Mouse (Mus musculus) MEL-GATA-1-ER (cell line): ENCODE data around the gene Agap1.

ENCODE experiments used
- DNase-seq: peaks from one replicate; pipeline ENCODE4 v3.0.0-alpha.2; 2012; ENCODE audit warnings: low read depth; ENCODE audit errors: extremely low read depth

Gene Agap1

GRCm38 (mm10) chr1:89656167-89656566 lies 201.6 kb downstream of the Agap1 start:
- no peak for DNase-seq

GRCm38 (mm10) chr1:89656643-89657321 lies 202.2 kb downstream of the Agap1 start:
- DNase-seq, result no peak

- no peak for DNase-seq
Measured at GRCm38 (mm10) chr1:89660804-89661203, 206.2 kb downstream of the Agap1 start.

- DNase-seq, result no peak
Measured at GRCm38 (mm10) chr1:89666154-89666553, 211.5 kb downstream of the Agap1 start.

GRCm38 (mm10) chr1:89667387-89667786 lies 212.8 kb downstream of the Agap1 start:
- DNase-seq, result no peak

GRCm38 (mm10) chr1:89668635-89669034 lies 214.0 kb downstream of the Agap1 start:
- no peak for DNase-seq

- no peak for DNase-seq
Measured at GRCm38 (mm10) chr1:89671110-89671787, 216.6 kb downstream of the Agap1 start.

GRCm38 (mm10) chr1:89673071-89673470 lies 218.5 kb downstream of the Agap1 start:
- DNase-seq, result no peak

- DNase-seq, result no peak
Measured at GRCm38 (mm10) chr1:89673686-89674085, 219.1 kb downstream of the Agap1 start.

GRCm38 (mm10) chr1:89674681-89675080 lies 220.1 kb downstream of the Agap1 start:
- no peak for DNase-seq

- no peak for DNase-seq
Measured at GRCm38 (mm10) chr1:89676411-89676810, 221.8 kb downstream of the Agap1 start.

- no peak for DNase-seq
Measured at GRCm38 (mm10) chr1:89680673-89681072, 226.1 kb downstream of the Agap1 start.

- DNase-seq, result no peak
Measured at GRCm38 (mm10) chr1:89688914-89689313, 234.3 kb downstream of the Agap1 start.

- DNase-seq, result no peak
Measured at GRCm38 (mm10) chr1:89689544-89690212, 235.1 kb downstream of the Agap1 start.

GRCm38 (mm10) chr1:89691096-89691495 lies 236.5 kb downstream of the Agap1 start:
- no peak for DNase-seq

- DNase-seq, result no peak
Measured at GRCm38 (mm10) chr1:89692420-89692819, 237.8 kb downstream of the Agap1 start.

GRCm38 (mm10) chr1:89694916-89695315 lies 240.3 kb downstream of the Agap1 start:
- DNase-seq, result no peak

GRCm38 (mm10) chr1:89697241-89697640 lies 242.6 kb downstream of the Agap1 start:
- no peak for DNase-seq

GRCm38 (mm10) chr1:89700166-89700565 lies 245.6 kb downstream of the Agap1 start:
- DNase-seq, result no peak

GRCm38 (mm10) chr1:89701162-89701730 lies 246.6 kb downstream of the Agap1 start:
- no peak for DNase-seq

GRCm38 (mm10) chr1:89703294-89703693 lies 248.7 kb downstream of the Agap1 start:
- DNase-seq, result no peak

- DNase-seq, result no peak
Measured at GRCm38 (mm10) chr1:89705670-89706069, 251.1 kb downstream of the Agap1 start.
